Mouse (Mus musculus) thymus, postnatal 25 days (tissue): ENCODE results near the gene Esrrg.

Experiments
- DNase-seq: peaks from one replicate; pipeline ENCODE4 v3.0.0; 2022

Esrrg gene

DNA sequence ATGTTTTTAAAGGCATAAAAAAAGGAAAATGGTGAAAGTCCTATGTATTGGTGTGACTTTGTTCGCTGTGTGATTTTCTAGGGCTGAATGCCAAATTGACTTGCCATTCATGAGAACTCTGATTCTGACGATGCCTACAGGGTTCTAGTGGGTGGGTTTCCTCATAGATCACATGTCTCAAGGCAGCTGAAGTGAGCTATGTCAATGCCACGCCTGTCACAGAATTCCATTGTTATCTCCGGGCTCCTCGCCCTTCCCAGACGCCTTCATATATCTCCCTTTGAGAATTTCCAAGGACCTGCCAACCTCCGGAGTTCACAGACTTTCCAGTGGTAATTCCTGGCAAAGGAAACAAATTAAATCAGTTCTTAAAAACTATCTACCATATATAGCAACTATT lies 493.2 kb downstream of the Esrrg start:
- no peak for DNase-seq

DNA sequence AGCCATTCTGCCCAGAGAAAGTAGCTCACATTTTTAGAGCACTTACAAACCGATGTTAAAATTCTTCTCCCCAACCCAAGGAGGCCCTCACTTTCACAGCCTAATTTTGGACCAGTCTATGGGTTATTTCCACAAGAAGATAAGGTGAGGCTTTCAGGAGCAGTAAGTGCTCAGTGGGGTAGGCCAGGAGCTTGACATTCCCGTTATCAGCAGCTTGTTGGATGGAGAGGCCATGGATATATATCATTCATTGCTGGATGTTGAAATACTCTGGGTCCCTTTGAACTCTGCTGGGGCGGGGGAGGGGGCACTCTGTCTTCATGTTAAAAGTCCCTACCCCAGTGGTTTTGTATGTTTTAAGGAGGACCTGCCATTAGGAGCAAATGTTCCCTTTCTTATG lies 494.6 kb downstream of the Esrrg start:
- DNase-seq, result no peak

DNA sequence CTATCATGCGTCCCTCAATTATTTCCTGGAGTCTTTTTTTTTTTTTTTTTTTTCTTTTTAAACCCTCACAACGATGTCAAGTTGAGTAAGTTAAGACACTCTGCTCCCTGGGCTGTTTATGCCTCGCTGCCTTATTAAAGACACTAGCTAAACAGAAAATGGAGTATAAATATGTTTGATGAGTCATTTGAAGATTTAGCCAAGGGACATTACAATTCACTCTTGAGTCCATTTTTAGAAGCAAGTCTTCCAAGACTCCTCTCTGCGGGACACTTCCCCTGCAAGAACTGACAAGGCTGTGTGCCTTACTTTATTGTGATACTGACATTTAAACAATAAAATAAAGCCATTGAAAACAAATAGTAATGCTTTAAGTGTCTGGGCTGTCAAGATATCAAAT lies 496.9 kb downstream of the Esrrg start:
- DNase-seq, result no peak

DNA sequence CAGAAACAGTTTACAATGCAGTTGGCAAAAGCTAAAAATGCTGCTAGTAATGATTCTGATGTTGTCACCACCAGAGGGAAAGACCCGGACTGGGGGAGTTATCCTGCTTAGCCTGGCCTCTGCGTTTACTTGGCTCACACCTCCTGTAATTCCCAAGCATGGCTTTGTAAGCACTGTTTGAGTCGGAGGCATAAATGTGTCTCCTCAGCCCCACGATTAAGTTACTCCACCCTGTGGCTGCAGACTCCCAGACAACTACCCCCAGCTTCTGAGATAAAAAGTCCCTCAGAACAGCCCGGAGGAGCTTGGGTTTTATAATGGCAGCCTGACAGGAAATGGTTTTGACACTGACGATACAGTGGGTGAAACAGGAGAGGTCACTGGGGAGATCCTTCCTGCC lies 499.4 kb downstream of the Esrrg start:
- DNase-seq, result no peak

DNA sequence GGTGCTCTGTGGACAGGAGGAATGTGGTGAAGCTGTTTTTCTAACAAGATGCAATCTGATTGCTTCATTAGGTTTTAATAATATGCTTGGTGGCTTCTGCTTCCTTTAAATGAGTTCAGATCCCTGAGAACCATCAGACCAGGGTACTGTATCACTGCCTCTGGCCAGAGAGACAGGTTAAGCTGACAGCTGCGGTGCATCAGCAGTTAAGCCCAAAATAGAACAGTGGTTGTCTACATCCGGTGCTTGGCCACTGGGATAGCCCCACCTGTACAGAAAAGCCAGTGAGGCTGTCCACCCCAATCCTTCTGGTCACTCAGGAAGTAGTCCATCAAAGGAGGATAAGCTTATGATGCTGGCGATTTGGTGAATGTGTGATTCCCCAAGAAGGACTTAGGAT lies 503.0 kb downstream of the Esrrg start:
- DNase-seq, result no peak

DNA sequence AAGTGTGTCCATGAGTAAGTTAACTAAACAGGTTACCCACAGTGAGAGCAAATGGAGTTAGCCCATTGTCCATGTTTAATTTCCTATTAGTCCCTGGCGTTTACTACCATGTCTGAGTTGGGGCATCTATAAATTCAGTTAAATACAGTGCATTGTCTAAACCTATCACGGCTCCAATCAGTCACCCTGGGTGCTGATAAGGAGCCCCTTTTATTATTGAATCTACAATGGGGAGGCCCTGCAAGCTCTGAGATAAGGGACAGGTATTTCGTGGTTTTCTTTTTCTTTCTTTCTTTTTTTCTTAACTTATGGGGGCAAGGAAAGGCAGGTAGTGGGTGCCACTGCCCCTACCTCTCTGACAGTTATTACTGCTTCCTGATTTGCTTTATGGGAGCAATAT lies 504.6 kb downstream of the Esrrg start:
- DNase-seq, result no peak

DNA sequence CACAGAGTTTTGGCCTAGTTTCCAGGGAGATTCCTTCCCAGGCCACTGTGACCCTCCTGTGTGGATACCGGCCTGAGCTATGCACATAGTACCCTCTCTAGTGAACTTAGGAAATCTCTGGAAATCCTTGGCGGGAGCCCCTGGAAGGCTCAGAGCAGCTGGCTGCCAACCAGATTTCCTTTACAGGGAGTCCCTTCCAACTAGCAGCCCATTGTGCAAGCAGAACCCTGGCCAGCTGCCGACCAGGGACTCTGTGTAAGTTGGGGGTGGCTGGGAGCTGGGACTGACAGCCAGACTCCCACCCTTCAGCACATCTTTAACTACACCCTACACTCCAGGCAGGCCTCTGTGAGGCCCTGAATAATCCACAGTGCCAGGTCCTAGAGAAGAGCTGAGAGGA lies 509.5 kb downstream of the Esrrg start:
- no peak for DNase-seq

DNA sequence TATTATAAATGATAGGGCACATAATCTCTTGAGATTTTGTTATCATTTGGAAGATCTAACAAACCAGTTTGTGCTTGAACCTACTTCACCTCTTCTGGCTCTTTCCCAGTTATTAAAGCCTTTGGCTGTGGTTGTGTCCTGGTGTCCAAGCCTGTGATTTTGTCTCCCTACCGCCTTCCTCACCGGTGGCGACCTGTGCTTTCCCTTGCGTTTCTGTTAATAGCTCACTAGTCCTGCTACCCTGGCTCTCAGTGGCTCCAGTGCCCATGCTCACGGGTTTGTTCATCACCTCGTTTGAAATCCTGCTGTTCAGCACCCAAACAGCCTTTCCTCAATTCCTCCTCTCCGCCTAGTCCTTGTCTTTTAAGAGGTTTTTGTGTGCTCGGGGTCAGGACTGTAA lies 511.2 kb downstream of the Esrrg start:
- no peak for DNase-seq

DNA sequence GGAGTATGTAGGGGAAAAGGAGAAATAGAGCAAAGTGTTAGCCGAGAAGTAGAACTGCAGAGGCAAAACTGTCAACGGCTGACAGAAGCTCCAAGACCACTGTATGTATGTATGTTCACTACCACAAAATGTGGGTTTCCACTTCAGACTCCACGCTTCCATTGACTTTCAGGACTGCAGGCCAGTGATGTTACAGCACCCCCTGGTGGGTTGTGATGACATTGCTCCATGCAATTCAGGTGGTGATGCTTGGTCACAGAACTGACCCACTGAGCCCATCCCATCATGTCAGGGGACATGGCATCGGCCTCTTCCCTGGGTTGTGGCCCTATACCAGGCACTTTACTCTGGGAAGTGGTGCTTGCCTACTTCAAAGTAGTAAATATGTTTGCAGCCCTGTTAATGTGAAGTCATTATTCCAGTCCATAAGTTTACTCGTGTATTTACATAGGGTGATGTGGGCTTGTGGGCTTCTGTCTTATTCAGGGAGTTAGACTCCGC lies 517.0 kb downstream of the Esrrg start:
- DNase-seq, result no peak

DNA sequence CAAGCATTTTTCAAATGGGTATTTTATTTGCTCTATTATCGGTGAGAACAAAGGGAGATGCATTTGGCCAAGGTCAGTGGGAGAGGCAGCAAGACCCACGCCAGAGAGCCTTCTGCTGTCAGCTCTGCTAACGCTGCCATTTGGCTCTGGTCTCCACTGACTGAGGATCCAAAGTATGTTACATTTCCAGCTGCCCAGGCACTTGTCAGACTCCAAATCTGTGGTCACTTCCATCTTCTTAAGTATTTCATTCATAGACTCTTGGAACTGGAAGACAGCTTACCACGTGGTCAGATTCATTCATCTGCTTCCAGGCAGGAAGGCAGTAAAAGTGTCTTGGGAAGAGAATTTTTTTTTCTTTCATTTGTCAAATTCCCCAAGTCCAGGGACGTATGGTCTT lies 527.5 kb downstream of the Esrrg start:
- no peak for DNase-seq

DNA sequence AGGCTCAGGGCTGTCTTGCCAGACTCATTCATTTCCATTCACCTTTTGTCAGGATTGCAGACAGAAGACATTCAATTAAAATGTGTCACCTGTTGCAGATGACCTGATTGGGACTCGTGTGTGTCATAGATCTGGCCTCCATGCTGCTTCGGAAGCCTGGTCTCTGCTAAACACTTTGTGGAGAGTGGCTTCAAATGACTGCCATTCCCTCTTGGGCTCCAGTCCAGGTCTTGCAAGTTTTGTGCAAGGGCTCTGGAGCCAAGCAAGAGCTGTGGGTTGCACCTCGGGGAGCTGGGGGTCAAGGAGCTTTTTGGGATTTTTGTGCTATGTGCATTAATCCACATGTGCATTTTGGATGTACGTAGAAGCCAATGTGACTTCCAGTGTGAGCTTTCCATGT lies 530.9 kb downstream of the Esrrg start:
- no peak for DNase-seq

DNA sequence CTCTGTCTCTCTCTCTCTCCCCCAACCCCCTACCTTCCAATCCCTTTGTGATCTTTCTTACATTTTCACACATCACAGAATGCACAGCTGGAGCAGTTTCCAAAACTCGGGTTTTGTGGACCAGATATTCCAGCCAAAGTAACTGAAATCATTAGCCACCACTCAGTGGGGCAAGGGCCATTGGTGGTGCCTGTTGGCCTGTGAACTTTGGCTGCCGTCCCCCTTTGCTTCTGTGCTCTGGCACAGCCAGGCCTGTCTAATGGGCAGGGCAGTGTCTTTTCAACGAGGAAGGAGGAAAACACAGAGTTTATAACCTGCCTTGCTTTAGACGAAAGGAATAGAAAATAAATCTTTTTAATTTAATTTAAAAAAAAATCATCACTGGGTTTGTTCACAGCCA lies 531.6 kb downstream of the Esrrg start:
- DNase-seq, result no peak

DNA sequence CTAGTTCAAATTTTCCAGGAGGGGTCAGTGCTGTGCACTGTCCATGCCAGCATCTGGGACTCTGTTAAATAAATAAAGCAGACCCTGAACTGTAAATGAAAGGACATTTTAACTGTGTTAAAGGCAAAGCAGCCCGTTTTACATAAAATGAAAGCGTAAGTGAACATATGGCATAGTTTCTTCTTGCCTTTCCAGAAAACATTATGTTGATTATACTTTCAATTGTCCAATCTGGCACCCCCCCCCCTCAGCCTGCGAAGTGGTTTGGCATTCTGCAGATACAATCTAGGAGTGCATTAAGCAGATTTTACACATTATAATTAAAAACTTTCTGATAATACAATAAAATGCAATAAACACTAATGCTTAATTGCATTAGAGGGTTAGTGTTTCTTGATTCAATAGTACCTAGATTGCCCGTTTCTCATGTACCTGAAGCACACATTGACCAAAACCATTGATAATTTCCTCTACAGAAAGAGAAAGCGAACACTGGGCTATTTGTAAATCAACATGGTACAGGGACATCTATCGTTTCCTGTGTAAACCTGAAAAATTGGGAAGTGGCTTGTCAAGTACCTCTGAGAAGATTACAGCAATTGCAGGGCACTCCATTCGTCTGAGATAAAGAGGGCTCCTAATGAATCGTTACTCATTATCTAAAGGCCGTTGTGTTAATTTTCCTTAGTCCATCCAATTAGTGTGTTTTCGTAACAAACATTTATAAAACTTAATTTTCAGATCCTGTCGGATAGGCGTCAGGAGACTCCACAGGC lies 539.0 kb downstream of the Esrrg start:
- no peak for DNase-seq

DNA sequence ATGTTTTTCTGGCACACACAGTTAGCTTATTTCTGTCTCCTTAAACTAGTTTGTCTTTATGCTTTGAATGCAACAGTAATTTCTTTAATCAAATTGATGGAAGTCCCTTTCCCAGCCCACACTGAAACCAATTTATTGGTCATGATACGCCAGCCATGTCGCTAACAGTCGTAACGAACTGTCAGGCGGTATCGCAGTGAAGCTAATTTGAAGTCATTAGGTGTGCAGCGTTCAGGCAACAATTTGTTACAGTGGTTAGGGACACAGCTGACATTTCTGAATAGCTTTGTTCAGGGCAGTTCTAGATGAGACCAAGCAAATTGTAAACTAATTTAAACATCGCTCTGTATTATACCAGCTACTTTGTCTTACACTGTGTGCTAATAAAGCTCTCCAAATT lies 542.5 kb downstream of the Esrrg start:
- no peak for DNase-seq

DNA sequence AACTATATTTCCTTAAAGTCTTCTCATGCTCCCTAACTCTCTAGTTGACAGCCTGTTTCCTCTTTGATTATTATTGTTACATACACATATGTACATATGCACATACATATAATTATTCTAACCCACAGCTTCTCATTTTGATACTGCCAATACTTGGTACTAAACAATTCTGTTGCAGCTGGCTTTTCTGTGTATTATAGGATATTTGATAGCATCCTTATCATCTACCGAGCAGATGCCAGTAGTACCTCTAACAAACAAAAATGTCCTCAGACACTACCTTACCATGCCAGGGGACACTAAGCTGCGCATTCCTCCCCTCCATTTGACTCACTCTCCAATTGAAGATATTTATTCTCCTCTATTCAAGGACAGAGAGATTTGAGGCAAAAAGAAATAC lies 543.4 kb downstream of the Esrrg start:
- no peak for DNase-seq

DNA sequence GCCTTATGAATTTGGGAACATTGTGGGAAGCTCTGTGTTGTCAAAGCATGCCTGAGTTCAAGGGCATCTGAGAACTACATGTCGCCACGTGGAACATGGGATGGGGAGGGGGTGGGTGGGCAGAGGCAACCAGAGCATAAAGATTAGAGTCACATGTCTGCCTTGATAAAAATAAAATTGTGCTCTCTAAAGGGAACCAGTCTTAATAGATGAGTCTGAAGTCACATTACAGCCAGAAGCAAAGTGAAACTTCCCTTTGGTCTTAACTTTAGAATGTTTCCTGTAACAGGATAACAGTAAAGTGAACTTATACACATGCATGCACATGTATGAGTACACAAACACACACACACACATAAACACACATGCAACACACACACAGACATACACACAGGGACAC lies 545.1 kb downstream of the Esrrg start:
- DNase-seq, result no peak

DNA sequence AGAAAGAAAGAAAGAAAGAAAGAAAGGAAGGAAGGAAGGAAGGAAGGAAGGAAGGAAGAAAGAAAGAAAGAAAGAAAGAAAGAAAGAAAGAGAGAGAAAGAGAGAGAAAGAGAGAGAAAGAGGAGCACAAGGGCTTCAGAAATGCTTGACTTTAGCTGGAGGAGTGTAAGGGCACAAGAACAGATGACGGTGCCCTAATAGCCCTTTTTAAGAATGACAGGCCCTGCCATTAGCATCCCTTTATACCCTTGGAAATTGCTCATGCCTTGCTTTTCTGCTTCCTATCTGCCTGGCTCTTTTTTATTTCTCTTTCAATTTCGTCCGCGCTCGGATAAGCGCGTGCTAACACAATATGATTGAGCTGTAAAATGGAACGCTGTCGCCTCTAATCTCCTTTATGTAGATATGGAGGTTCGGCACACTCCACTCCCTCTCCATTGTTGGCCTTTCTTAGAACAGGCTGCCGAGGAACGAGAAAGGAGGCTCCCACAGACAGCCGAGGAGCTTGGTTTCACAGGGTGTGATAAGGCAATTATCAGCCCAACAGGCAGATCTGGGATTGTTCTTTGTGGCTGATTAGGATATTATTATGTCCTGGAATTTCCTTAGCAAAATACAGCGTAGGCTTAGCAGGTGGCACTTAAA lies 546.0 kb downstream of the Esrrg start:
- no peak for DNase-seq

DNA sequence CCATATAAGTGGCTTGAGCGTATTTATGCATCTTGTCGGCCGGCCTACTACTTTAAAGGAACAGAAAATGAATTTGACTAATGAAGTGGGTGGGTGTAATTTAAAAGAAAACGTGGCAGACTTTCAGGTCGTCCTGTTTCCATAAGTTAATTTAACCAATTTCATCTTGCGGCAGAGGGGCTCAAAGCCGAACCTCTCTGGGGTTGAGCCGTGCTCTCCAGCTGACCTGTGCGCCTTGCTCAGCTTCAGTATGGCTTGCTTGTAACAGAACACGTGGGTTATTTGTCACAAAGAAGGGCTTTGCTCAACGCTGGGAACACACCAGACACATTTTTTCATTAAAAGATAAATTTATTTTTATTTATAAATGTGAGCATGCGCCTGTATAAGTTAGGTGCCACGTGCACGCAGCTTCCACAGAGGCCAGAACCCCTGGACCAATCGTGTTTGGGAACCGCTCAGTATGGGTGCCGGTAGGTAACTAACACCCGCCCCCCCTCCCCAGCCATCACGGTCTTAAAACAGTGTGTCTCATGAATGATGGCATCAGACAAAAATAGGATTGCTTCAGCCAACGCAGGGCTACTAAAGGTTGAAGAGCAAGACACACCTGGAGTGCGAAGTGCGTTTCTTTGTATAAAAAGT lies 546.7 kb downstream of the Esrrg start:
- DNase-seq, result no peak

DNA sequence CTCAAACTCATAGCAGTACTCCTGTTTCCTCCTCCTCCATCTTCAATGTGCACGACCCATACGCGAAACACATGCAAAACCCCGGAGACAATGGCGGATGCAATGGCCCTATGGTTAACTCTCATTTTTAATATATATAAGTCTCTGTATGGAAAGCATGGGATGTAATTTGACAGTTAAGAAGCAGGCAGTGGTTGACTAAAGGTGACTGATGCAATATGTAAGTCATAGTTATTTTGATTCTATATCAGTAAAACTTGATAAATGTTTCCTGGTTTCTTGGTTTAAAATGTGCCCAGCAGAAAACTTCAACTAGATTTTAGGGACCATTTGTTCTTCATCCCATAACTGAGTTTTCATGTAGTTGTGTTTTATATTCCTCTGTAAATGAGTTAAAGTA lies 547.9 kb downstream of the Esrrg start:
- no peak for DNase-seq

DNA sequence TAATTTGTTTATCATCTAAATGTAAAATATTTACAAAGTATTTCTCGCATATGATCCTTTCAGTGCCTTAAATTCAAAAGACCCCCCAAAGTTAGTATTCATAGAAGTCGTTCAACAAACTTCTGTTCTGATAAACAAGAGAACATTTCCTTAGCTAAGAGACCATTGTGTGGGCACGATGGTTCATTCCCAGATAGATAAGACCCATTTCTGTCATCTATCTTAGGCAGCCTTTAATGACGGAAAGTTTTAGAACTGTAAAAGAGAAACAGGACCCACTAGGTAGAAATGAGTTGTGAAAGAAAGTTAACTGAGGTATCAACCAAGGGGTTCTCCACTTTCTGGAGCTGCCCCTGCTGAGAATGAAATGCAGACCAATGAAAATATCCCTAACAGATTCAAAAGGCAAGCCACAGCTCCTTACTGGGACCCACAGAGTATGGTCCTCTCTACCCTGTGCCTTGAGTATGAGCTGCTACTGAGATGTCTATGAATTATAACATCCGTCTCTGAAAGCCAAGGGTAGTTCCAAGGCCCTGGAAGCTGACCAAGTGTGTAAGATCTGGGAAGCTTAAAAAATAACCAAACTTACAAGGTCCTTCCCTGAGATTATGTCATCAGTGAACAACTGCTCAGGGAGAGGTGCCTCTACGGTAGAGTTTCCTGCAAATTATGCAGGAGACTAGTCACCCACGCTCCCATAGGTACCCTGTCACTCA lies 548.8 kb downstream of the Esrrg start:
- no peak for DNase-seq

DNA sequence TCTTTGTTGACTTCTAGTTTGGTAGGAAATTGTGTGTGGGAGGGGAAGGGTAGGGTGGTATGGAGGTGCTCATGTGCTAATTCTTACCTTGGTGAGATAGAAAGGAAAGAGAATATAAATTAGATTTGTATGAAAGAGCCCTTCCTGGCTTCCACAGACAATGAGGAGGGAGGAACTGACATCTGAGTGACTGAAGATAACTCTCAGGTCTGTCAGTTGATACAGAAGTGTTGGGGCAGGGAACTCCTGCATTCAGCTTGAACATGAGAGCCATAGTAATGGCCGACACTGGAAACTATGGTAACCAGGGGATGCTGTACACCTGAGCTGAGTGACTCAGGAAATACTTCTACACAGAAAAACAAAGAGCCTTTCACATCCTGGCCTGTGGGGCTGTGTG lies 550.1 kb downstream of the Esrrg start:
- DNase-seq, result no peak

DNA sequence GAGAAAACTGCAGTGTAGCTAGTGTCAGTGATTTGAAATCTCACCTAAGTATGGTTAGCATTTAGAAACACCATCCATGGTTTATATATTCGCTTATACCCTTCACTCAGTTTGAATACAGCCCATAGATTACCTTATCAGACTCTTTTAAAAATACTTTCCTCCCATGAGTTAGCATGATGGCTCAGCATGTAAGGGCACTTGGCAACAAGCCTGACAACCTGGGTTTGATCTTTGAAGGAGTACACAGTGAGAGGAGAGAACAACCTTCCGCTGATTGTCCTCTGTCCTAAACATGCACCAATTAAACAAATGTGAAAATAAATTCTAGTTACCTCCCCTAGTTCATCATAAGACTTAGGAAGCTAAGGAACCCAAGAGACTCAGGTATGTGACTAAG lies 550.5 kb downstream of the Esrrg start:
- DNase-seq, result no peak

DNA sequence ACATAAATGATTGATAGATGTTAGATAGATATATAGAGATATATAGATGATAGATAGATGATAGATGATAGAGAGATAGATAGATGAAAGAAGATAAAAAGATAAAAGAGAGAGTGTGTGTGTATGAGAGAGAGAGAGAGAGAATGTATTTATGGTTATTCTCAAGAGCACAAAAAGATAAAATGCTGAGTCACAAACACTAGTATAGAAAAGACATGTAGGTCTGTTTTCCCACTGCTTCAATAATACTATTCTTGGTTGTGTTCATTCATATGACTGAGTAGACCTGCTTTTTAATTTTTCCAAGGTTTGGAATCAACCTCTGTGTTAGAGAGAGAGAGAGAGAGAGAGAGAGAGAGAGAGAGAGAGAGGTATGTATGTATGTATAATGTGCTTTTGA lies 554.5 kb downstream of the Esrrg start:
- DNase-seq, result no peak

DNA sequence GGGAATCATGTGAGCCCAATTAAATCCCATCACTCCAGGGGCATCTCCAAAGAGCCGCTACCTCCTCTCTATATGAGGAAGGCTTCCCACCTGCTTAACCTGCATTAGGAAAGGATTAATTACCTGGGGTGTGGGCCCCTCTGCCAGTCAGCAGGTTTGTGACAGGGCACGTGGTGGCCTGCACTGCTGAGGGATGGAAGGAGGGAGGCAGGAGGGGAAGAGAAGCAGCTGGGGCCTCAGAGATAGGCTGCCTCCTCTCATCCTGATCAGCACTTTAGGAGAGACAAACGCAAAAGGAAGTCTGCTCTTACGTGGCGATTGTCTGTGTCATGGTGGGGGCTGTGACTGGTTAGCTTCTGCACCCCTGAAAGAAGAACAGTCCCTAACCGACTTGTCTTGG lies 555.7 kb downstream of the Esrrg start:
- no peak for DNase-seq
